Mouse (Mus musculus): Measurements from ENCODE around the gene Atp13a1. TPM values are rescaled to one million over a fixed set of nuclear protein-coding genes. Genes with fewer than 3 reads are reported as not detected.

The Atp13a1 gene
- polyA plus RNA-seq (2014; fragmentation: Illumina TruSeq; extraction: RNeasy Lipid Tissue Mini Kit (QIAGEN cat#74804); ENCODE audit: insufficient read depth, low read depth, low replicate concordance): 13.8 TPM

DNA sequence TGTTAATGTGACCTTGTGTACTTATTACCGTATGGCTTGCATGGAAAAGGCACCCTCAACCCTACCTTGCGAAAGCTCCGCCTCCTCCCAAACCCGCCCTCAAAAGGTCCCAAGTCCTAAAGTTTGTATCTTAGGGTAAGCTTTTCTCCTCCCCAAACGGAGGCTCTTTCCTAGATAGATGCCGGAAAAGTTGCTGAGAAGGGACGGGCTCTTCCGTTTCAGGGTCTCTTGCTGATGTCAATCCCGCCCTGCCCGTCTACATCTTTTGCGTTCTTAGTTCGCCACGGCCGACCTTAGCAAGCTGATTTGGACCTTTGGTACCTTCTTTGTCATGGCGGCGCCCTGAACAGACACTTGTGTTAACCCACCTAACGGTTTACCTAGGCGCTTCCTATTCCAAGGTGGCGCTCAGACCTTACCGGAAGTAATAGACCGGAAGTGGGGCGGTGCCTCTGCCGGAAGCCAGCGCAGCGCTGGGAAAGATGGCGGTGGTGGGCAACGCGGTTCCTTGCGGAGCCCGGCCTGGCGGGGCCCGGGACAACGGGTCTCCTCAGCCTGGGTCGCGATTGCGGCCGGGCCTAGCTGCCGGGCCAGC lies at the start of gene Atp13a1, which contains the start of gene Zfp866:
Gene Atp13a1, plus strand, starts transcription at position 391 of the 595 bp plus-strand sequence.
Gene Zfp866, minus strand, starts transcription at position 406 of the 595 bp plus-strand sequence.

DNA sequence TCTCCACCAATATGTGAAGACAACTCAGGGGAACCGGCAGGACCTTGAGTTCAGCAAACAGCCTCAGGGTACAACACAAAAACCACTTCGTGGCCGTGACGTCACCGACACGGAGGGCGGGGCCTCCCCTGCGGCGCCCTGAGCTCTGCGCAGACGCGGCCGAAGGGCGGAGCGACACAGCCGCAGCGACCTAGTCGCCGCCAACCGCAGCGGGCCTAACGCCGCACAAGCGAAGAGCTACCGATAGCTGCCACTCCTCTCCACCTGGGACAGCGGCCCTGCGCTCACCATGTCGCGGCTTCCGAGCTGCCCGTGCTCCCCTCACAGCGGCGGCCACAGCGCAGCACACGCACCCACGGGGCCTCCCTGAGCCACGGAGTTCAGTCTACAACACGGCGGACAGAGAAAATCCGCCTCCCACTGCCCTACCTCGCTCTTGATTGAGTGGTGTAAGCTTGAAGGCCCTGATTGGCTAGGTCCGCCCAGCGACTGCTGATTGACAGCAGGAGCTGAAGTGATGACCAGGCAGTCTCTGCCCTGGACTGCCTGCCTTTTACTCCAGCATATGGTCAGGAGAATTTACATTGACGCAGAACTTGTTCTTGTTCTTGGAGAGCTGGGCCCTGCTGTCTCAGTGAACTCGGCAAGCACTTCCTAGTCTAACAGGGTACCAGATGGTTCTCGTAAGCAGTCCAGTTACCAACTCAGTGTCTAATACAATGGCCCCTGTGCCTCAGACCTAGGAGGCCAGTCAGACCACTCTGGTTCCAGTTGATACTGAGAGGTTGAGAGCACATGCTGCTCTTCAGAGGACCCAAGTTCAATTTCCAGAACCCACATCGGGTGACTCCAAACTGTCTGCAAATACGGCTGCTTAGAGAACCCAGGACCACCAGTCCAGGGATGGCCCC lies 41.2 kb upstream of the Atp13a1 start, which contains the start of gene Zfp963:
Gene Zfp963, minus strand, starts transcription at position 427 of the 911 bp plus-strand sequence.

GRCm38 (mm10) chr8:69774503-69775148 lies 16.3 kb upstream of the Atp13a1 start, which contains the start of gene Gm20422:
TSS of gene Gm20422 (minus strand) at chr8:69774886.

GRCm38 (mm10) chr8:69808094-69808863 lies 17.3 kb downstream of the Atp13a1 start, which contains the start of gene Gmip:
TSS of gene Gmip (plus strand) at chr8:69808679.

GRCm38 (mm10) chr8:69822386-69823191 lies 31.6 kb downstream of the Atp13a1 start, which contains the start of gene Lpar2:
TSS of gene Lpar2 (plus strand) at chr8:69822429.

DNA sequence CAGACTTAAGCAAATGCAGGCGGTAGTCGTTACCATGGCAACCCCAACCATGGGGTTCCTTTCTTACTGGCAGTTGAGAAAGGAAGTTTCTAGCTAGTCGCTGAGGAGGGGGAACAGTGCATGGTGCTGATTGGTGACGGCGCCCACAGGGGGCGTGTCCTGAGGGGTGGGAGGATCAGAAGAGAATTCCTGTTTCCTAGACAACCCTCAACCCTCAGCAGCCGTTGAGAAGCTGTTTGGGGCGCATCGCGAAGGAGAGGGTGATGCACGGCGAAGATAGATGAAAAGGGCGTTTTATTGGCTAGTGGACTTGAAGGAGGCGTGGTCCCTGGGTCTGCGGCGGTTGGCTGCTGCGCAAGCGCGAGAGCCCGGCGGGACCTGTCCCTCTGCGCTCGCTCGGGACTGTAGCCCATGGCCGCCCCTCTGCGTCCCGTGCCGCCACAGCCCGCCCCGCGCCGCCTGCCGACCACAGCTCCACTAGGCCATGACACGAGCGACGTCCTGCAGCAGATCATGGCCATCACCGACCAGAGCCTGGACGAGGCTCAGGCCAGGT lies 41.4 kb downstream of the Atp13a1 start, which contains the start of gene Pbx4:
Gene Pbx4, plus strand, starts transcription at position 194 of the 556 bp plus-strand sequence.

Other genes starting within 250 kb of the Atp13a1 start
- gene Zfp868, start 165.6 kb upstream of the Atp13a1 start, polyA plus RNA-seq (2014; fragmentation: Illumina TruSeq; extraction: RNeasy Lipid Tissue Mini Kit (QIAGEN cat#74804); ENCODE audit: insufficient read depth, low read depth, low replicate concordance): 8.6 TPM
- 1.1 TPM for gene Zfp964, start 136.7 kb upstream of the Atp13a1 start, polyA plus RNA-seq (2014; fragmentation: Illumina TruSeq; extraction: RNeasy Lipid Tissue Mini Kit (QIAGEN cat#74804); ENCODE audit: insufficient read depth, low read depth, low replicate concordance)
- gene Zfp869, start 80.4 kb upstream of the Atp13a1 start, polyA plus RNA-seq (2014; fragmentation: Illumina TruSeq; extraction: RNeasy Lipid Tissue Mini Kit (QIAGEN cat#74804); ENCODE audit: insufficient read depth, low read depth, low replicate concordance): 14.2 TPM
- gene Zfp963, start 41.2 kb upstream of the Atp13a1 start, polyA plus RNA-seq (2014; fragmentation: Illumina TruSeq; extraction: RNeasy Lipid Tissue Mini Kit (QIAGEN cat#74804); ENCODE audit: insufficient read depth, low read depth, low replicate concordance): 4.0 TPM
- not detected for gene Gm20422, start 16.3 kb upstream of the Atp13a1 start, polyA plus RNA-seq (2014; fragmentation: Illumina TruSeq; extraction: RNeasy Lipid Tissue Mini Kit (QIAGEN cat#74804); ENCODE audit: insufficient read depth, low read depth, low replicate concordance)
- gene Zfp866, start within 50 bp of the Atp13a1 start, polyA plus RNA-seq (2014; fragmentation: Illumina TruSeq; extraction: RNeasy Lipid Tissue Mini Kit (QIAGEN cat#74804); ENCODE audit: insufficient read depth, low read depth, low replicate concordance): 11.1 TPM
- gene Gmip, start 17.5 kb downstream of the Atp13a1 start, polyA plus RNA-seq (2014; fragmentation: Illumina TruSeq; extraction: RNeasy Lipid Tissue Mini Kit (QIAGEN cat#74804); ENCODE audit: insufficient read depth, low read depth, low replicate concordance): 12.9 TPM
- gene Lpar2, start 31.3 kb downstream of the Atp13a1 start, polyA plus RNA-seq (2014; fragmentation: Illumina TruSeq; extraction: RNeasy Lipid Tissue Mini Kit (QIAGEN cat#74804); ENCODE audit: insufficient read depth, low read depth, low replicate concordance): 1.1 TPM
- gene Pbx4, start 41.3 kb downstream of the Atp13a1 start, polyA plus RNA-seq (2014; fragmentation: Illumina TruSeq; extraction: RNeasy Lipid Tissue Mini Kit (QIAGEN cat#74804); ENCODE audit: insufficient read depth, low read depth, low replicate concordance): 2.6 TPM
- gene Cilp2, start 96.5 kb downstream of the Atp13a1 start, polyA plus RNA-seq (2014; fragmentation: Illumina TruSeq; extraction: RNeasy Lipid Tissue Mini Kit (QIAGEN cat#74804); ENCODE audit: insufficient read depth, low read depth, low replicate concordance): 0.38 TPM
- gene Tssk6, start 111.0 kb downstream of the Atp13a1 start, polyA plus RNA-seq (2014; fragmentation: Illumina TruSeq; extraction: RNeasy Lipid Tissue Mini Kit (QIAGEN cat#74804); ENCODE audit: insufficient read depth, low read depth, low replicate concordance): 0.35 TPM
- gene Ndufa13, start 111.4 kb downstream of the Atp13a1 start, polyA plus RNA-seq (2014; fragmentation: Illumina TruSeq; extraction: RNeasy Lipid Tissue Mini Kit (QIAGEN cat#74804); ENCODE audit: insufficient read depth, low read depth, low replicate concordance): 137 TPM
- 2.1 TPM for gene Yjefn3, start 111.5 kb downstream of the Atp13a1 start, polyA plus RNA-seq (2014; fragmentation: Illumina TruSeq; extraction: RNeasy Lipid Tissue Mini Kit (QIAGEN cat#74804); ENCODE audit: insufficient read depth, low read depth, low replicate concordance)
- gene Gatad2a, start 205.2 kb downstream of the Atp13a1 start, polyA plus RNA-seq (2014; fragmentation: Illumina TruSeq; extraction: RNeasy Lipid Tissue Mini Kit (QIAGEN cat#74804); ENCODE audit: insufficient read depth, low read depth, low replicate concordance): 24.1 TPM